Mouse (Mus musculus) R1 (cell line): ENCODE data around the gene Lpgat1.

Experiments used
- DNase-seq: peaks from one replicate; pipeline ENCODE4 v3.0.0-alpha.2; 2018; ENCODE audit warnings: low read depth, low spot score

Lpgat1 gene

DNA sequence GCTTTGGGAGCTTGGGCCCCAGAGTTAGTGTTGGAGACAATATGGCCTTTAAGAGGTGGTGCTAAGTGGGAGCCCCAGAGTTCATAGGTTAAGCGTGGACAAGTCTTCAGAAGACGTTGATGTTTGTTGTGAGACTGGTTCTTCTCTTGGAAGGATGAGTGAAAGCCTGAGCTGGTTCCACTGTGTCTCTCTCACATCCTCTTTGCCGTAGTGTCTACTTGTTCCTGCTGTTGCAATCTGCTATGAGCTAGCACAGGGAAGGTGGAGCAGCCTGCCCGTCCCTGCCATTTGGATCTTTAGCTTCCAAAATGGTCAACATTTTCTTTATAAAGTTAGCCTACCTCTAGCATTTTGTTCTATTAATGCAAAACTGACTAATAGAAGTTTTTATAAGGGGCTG is 16.2 kb downstream of the Lpgat1 start:
- no peak for DNase-seq

DNA sequence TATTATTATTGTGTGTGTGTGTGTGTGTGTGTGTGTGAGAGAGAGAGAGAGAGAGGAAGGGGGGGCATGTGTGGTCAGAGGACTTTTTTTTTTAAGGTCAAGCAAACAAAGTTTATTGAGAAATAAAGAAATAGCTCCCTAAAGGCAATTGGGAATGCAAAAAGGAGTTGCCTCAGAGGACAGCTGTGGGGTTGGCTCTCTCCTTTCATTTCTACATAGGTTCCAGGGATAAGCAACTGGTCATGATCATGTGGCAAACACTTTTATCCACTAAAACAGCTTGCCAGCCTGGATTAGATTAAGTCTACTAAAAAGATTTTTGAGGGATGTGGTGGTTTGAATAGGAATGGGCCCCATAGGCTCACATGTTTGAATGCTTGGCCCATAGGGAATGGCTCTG is 18.8 kb downstream of the Lpgat1 start:
- no peak for DNase-seq

DNA sequence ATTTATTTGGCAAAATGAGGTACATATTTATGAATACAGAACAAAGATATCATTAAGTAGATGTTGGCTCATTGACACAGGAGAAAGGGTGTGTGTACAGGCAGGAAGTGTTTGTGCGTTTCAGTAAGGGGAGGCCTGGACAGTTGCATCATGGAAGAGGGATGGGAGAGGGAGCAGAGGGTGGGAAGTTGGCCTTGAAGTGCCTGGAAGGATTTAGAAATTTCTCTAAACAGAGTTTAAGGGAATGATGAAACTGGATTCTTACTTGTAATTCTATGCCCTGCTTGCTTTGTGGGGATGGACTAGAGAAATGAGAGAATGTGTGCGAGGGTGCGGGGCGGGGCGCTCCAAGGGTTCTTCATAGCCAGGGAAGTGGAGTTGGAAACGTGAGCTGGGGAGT is 20.2 kb downstream of the Lpgat1 start:
- no peak for DNase-seq

DNA sequence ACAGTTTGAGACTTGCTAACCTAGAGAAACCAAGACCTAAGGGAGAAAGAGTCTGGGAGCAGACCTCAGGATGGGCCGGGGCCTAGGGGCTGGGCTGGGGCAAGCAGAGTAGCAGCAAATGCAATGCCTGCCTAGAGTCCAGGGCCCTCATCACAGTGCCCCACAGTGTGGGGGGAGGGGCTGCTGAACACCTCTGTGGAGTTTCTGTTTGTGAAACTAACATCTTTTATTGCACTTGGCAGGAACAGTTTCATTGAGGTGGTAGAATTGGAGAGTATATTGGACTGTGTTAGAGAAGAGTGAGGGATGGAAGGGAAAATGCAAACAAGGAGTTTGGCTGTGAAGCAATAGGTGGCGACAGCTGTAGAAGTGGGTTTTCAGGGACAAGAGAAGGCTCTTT is 21.1 kb downstream of the Lpgat1 start:
- no peak for DNase-seq

DNA sequence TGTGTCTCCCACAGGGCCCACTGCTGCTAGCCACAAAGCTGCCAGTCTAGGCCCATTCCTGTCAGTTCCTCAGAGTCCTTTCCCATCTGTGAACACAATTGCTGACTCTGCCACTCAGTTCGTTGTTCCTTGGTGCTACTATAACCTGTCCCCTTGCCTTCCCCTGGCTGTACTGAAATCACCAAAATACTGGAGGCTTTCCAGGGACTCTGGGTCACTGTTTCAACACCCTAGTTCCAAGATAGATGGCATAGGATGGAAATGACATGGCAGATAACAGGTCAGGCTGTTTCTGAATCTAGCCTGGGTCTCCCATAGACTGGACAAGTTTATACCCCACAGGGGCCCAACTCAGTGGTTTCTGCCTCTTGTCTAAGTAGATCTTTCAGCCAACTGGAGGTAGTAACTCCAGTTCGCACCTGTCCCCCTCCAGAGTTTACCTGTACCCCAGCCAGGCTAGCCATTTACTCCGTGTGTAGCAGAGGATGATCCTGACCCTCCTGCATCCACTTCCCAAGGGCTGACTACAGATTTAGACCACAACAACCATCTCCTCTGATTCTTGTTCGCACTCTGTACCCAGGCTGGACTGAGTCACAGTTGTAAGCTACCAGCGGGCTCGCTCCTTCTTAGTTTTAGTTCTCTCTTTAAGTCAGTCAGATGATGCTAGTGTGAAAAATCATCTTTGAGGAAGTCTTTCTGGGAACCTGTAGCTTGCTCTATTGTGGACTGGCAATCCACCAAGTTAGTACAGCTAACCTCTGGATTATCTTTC is 23.1 kb downstream of the Lpgat1 start:
- DNase-seq: no peak

DNA sequence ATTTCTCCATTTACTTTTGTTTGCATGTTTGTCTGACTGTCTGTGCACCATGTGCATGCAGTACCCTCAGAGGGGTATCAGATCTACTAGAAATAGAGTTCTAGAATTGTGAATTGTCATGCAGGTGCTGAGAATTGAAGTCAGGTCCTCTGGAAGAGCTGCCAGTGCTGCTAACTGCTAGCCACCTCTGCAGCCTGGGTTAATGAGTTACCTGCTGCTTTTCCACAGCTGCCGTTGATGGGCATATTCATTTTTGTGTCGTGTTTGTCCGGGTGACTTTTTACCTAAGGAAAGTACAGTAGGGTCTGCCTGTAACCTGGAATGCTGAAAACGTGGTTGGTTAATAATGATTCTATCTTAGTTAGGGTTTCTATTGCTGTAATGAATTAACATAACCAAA is 24.0 kb downstream of the Lpgat1 start:
- no peak for DNase-seq

DNA sequence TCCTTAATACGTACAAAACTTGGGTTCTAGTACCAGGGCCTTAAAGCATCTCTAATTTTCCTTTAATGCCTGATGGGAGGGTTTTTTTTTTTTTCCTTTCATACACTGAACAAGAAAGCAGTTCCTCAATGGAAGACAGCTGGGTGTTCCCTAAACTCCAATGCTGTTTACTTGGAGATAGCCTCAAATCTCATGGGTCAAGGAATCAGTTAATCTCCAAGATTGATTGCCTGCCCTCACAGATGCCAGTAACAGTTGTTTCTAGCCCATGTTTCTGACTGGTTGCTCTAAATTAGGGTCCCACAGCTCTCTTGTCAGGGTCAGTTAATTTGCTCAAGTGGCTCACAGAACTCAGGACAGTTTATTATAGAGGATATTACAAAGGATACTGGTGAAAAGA is 30.8 kb downstream of the Lpgat1 start:
- no peak for DNase-seq

DNA sequence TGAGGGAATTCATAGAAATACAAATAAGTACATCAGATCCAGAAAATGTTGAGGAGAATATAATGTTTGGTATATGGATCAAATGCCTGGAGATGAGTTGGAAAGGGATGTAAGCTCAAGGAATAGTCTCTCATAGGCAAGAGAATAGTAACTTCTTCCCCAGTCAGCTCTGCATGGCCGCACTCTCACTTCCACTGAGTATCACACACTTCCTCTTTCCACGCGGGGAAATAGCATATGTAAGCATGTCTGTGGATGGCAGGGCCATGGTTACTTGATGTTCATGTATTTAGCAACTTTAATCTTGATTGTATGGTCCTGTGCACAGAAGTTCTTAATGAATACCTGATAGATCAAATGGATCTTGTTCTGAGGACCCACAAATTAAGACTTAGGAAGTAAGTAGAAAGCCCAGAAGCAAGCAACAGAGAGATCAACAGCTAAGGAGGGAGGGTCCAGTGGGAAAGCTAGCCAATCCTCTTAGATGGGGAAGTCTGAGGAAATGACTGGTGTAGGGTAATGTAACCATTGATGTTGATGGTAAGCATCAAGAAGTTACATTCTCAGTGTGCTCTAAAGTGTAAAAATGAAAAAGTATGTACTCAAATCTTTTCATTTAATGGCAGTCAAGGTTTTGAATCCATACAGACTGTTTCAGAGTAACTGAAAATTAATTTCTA is 39.0 kb downstream of the Lpgat1 start:
- DNase-seq: no peak

DNA sequence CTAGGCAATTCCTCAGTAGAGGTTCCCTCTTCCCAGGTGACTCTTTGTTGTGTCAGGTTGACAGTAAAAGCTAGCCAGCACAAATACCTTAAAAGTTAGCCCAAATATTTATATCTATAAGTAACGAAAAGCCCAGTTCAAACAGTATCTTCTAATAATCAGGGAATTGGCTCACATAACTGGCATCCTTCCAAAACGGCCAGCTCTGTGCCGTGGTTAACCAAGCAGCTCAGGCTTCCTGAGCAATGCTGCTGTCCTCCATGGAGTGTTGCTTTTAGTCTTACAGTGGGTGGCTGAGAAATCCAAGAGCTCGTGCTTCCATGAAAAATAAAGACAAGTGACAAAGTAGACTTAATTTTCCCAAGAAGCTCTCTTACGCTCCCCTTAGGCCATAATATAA is 56.5 kb downstream of the Lpgat1 start:
- DNase-seq: no peak

DNA sequence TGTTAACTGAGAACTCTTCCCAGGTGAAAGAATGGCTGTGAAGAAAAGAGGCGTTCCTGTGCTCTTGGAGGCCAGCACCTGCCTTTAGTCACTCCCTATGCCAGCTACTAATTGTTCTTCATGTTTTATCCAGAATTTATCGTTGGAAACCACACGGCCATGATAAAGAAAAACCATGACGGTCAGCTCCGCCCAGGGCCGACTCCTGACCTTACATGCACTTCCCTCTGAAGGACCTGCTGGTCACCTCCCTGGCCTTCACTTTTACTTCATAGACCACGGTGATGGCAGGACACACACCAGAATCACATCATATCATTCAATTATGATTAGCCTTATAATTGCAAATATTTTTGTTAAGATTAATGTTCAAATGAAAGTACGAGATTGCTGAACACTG is 57.5 kb downstream of the Lpgat1 start:
- DNase-seq: no peak

DNA sequence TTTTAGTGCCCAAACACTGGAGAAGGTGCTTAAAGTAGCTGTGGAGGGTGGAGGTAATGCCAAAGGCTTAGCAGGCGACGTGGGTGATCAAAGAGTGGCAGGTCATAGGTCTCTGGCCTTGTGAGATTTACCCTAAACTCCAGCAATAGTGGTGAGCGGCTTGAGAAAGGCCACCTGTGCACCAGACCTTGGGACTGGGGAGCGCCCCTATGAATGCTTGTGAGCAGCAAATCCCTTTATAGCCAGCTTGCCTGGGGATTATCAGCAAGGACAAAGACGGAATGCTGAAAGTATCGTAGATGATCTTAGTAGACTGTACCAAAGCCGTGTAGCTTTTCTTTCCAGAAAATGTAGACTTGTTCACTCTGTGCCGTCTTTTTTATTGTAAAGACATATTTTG is 59.9 kb downstream of the Lpgat1 start:
- DNase-seq: no peak

DNA sequence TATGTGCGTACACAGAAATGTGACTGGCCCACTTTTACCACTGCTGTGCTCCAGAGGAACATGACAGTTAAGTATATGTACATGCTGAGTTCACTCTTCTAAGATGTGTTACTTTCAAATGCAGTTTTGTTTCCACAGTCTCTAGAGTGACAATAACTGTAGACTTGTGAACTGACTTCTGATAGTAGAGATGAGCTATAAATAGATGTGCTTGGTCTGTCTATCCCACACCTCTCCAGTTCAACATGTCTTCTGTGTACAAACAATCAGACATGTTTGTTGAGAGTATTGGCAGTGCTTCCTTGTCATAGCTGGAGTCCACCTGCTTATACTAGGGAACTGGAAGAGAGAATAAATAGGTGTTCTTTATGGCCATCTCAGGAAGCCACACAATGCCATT is 62.8 kb downstream of the Lpgat1 start:
- no peak for DNase-seq

DNA sequence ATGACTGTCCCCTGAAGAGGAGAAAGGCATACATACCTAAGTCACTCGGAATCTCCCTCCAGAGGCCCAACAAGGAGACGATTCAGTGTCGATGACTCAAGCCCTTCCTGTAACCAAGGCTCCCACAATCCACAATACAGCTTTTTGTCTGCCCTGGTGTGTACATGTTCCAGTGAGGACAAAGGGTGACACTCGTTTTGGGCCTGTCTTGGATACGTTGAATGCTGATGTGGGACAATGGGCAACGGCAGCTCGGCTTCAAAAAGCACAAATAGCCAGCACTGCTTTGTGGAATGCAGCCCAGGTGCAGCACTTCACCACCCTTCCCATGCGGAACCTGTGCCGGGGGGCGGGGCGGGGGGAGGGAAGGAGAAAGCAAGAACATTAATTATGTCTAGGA is 67.5 kb downstream of the Lpgat1 start:
- peak; percentile 40 for DNase-seq

DNA sequence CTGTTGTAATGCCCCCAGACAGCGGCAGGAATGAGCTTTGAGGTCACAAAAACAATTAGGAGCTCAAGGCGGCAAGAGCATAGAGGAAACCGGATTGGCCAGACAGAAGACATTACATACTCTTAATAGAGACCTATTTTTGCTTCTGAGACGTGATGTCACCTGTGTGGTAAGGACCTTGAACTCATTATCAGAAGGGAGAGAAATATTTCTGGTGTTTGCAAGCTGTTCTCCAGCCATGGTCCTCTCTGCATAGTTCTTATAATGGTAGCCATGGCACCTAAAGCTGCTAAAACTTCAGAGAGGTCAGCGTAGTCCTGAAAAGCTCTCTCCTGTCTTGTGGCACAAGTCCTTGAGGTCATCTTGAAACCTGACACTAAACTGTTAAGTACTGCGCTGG is 68.6 kb downstream of the Lpgat1 start:
- DNase-seq: no peak

DNA sequence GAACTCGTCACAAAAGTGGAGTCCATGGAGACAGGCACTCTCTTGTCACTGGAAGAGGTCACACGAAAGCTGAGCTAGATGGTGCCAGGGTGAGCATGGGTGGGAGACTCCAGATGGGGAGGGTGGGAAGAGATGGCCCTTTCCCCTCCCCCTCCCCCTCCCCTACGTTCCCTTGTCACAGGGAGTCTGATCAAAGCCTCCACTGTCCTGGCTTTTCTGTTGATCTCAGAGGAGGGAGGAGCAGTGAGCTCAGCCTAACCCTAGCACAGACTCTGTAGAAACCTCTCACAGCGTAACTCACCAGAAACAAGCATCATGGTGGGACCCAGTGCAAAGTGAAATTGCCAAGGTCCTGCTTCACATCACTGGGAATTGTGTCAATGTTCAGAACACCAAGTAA is 69.7 kb downstream of the Lpgat1 start:
- DNase-seq: no peak

DNA sequence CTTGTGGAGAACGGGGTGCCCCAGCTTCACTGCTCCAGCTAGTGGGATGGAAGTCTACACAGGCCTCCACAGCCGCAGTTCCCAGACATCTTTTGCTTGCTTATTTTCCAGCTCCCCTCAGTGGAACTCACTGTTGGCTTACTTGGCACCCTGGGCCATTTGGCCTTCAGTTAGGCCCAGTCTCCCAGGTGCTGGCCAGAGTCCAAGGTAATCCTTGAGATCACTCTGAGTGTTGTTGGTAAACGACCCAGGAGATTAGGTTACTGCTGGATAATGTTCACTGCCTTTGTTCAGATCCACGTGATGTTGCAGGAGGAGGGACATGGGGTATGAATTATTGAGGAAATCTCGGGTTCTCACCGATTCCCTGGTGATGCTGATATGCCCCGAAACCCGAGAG is 75.4 kb downstream of the Lpgat1 start:
- DNase-seq: no peak

DNA sequence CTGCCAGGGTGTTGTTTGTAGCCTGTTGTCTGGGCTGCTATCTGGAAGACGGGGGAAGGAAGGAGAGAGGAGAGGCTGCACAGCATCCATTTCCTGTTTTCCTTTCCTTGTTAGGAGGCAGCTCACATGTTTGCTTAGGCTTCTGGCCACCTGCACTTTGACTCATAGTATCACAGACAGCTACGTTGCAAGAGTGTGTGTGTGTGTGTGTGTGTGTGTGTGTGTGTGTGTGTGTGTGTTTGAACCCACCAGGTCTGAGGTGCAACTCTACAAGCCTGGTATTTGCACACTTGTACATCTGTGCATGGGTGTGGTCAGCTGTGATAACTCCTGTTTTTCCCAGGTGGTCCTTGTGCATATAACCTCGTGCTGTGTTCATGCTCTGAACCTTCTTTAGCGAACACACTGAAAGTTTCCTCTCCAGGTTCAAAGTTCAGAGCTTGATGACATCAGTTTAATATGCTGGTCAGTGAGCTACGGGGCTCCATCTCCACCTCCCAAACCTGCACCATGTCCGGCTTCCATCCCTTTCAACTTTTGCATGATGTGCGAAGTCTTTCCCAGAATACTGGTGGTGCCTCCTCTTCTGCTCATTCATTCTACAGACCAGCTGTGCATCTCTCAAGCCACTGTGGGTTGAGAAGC is 76.4 kb downstream of the Lpgat1 start:
- no peak for DNase-seq

DNA sequence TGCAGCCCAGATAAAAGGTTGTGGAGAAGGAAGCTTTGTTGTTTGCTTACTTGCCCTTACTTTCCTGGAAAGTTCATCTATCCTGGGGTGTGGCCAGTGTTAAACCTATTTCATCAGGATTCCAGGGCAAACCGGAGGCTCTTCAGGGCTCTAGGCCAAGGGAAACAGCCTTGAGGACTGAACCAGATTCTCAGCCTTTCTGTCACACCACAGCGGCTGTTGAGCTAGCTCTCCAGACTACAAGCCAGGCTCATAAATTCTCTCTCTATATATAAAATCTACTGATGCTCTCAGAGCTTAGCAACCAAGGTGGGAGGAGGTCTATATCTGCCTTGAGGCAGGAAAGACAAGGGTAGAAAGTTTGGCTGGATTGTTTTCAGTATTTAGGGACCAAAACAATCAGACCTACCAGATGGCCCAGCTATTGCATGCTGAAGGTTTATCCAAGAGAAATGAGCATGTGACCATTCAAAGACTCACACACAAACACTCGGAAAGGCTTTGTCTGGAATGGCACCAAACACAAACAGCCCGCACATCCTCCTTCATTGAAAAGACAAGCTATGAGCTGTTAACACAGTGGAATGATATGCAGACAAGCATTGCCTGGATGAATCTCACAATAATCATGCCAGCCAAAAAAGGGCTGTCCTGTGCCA is 78.7 kb downstream of the Lpgat1 start:
- no peak for DNase-seq

DNA sequence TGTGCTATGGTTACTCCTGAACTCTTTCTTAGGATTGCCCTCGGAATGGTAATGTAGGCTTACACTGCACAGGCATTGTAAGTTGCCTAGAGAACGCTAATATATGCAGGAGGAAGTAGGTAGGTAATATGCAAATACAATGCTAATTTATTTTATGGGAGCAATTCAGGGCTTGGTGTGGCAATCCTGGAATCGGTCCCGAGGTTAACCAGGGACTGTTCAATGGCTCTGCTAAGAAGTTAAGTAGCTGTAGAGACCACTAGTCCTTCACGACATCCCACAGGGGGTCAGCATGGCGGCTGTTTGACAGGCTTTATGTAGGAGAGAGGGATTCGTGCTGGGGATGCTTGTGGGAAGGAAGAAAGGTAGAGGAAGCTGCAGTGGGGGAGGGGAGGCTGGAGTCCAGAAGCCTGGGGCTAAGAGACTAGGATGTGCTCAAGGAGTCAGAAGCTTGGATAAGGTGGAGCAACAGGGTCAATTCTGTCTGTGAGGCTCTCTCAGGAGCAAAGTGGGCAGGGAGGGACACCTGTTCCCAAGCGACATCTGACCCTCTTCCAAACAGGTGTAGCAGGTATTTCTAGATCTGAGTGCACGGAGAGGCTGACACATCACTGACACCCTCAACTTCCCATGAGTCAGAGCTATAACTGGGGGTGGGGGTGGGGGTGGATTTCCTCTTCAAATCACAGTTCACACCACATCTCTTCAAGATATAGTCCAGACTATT is 84.6 kb downstream of the Lpgat1 start:
- peak; percentile 67 for DNase-seq

DNA sequence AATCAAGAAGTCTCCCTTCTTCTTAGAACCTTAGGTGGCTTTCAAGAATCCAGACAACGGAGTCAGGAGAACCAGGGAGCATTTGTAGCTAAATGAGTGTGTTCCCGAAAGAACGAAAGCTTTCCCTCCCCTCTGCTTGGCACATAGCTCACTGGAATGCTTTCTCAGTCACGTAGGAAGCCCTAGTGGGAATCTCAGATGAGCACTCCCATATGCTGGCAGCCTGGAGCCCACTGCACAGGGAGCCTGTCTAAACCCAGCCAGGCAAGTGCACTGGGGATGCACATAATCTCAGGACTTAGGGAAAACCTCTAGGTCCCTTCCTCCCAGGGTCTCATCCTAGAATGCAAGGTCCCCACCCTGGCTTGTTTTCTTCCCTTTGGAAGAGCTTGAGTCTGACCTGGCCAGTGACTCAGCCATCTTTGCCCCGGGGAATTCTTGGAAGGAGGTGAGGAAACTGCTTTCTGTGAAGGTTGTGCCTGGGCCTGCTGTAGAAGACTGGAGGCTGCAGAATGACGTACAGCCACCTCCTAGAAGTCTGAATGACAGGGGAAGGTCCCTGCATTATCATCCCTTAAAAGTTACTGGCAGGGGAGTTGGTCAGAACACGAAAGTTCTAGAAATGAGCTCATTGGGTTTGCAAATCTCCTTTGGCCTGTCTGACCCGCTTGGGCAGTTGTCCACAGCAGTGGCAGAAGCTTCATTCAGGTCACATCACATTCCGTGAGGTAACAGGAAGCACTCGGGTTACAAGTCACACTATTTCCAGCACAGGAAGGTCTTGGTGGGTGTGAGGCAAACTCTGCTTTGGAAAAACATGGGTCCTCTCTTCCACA is 85.4 kb downstream of the Lpgat1 start:
- DNase-seq: no peak

DNA sequence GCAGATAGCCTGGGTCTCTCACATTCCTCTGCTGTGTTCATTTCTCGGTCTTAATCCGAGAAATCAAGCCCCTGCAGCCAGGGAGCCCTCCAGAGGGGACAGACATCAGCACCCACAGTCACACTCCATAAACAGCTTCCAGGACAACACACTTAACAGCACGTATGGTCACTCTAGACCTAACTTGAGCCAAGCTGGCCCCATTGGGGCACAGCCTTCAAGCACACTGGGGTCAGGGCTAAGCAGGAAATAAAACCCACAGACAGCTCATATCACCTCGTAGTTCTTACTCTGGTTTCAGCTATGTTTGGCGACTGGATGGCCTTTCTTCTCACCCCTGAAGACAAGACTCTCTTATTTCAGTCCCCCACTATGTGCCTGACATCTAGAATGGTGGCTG is 87.1 kb downstream of the Lpgat1 start:
- DNase-seq: no peak
